20 mouse cellular contexts compared by ENCODE assay signal in the genomic region with DNA sequence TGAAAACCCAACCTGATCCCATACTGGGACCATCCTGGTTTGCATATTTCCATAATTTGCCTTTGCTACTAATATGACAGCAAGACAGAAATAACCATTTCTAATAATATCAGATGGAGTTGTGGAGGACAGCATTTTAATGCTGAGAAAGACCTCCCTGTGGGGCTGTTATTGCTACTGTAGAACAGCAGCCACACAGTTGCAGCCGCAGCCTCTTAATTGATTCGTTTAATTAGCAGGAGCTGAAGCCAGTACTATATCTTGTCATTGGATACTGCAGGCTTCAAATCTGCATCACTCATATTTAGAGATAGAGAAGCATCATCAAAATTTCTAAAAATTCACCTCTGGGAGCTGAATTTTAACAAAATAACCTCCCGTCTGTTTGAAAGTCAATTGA.
DNase-seq lines count a peak whose midpoint lies in the region; ATAC-seq and TF ChIP-seq lines count a peak whose summit lies in the region.
"Had no signal": no experiment of that assay in that cellular context is flagged by ENCODE, and none has a peak within 500 bp of the region (broad histone marks: within the 10 kb centered on the region; RNA-seq: fewer than 3 reads in every experiment).

No protein-coding gene starts in this region.

- no peak overlapping the region for H3K9ac ChIP-seq in hindbrain, embryonic 13.5 days
- H3K9ac ChIP-seq in hindbrain, embryonic 11.5 days (ENCODE audit: low read depth, low read length), result no peak overlapping the region
- no peak overlapping the region for H3K9ac ChIP-seq in midbrain, postnatal 0 days (replicated peaks; ENCODE audit: low read length, poor library complexity, severe bottlenecking)
- H3K9ac ChIP-seq in midbrain, embryonic 13.5 days (replicated peaks), result no peak overlapping the region
- H3K9ac ChIP-seq in neural tube, embryonic 14.5 days (replicated peaks; ENCODE audit: low read depth, low read length), result no peak overlapping the region
- H3K9ac ChIP-seq: forebrain, embryonic 13.5 days; intestine, embryonic 15.5 days had no signal

- no peak for DNase-seq in hindbrain, embryonic 11.5 days (ENCODE audit: low spot score)
- peak; percentile 39 for DNase-seq in midbrain, postnatal 0 days (ENCODE audit: low spot score)
- DNase-seq in heart, adult 9 months (ENCODE audit: low spot score in 2 of 2), result no peak
- DNase-seq: adrenal gland, adult 8-10 months; adrenal gland, postnatal 25 days; cerebellum, adult 18-20 months; cerebellum, adult 9-10 months; cerebellum, postnatal 14 days; gastrocnemius, postnatal 10 days; gastrocnemius, postnatal 36 days; heart, adult 2 months had no signal

- H3K4me2 ChIP-seq in hindbrain, embryonic 13.5 days, result no peak overlapping the region
- H3K4me2 ChIP-seq in hindbrain, embryonic 11.5 days (replicated peaks; ENCODE audit: low read depth, low read length), result no peak overlapping the region
- H3K4me2 ChIP-seq in midbrain, postnatal 0 days (ENCODE audit: low read depth, low read length, poor library complexity, severe bottlenecking), result no peak overlapping the region
- H3K4me2 ChIP-seq in midbrain, embryonic 13.5 days (replicated peaks), result no peak overlapping the region
- H3K4me2 ChIP-seq in neural tube, embryonic 14.5 days (ENCODE audit: low read depth, low read length), result no peak overlapping the region
- H3K4me2 ChIP-seq: forebrain, embryonic 13.5 days; heart, embryonic 11.5 days; intestine, embryonic 15.5 days had no signal

- H3K27me3 ChIP-seq in hindbrain, embryonic 13.5 days, result no peaks in the 10 kb centered on the region
- H3K27me3 ChIP-seq in hindbrain, embryonic 11.5 days (ENCODE audit: control insufficient read depth, insufficient read depth, low read length), result no peaks in the 10 kb centered on the region
- H3K27me3 ChIP-seq in midbrain, postnatal 0 days (ENCODE audit: insufficient read depth, low read length), result no peaks in the 10 kb centered on the region
- H3K27me3 ChIP-seq in midbrain, embryonic 13.5 days, result no peaks in the 10 kb centered on the region
- no peaks in the 10 kb centered on the region for H3K27me3 ChIP-seq in neural tube, embryonic 14.5 days (ENCODE audit: control insufficient read depth, insufficient read depth, low read length)
- H3K27me3 ChIP-seq: forebrain, embryonic 13.5 days; intestine, embryonic 15.5 days had no signal

- WGBS in hindbrain, embryonic 13.5 days, result 77% methylated on average over 3 of the region's 3 CpGs
- 87% methylated on average over 3 of the region's 3 CpGs for WGBS in hindbrain, embryonic 11.5 days
- WGBS in midbrain, postnatal 0 days, result 71% methylated on average over 3 of the region's 3 CpGs
- 91% methylated on average over 3 of the region's 3 CpGs for WGBS in midbrain, embryonic 13.5 days
- 43% methylated on average over 3 of the region's 3 CpGs for WGBS in neural tube, embryonic 14.5 days

- no peak for TF ChIP-seq CTCF in midbrain, postnatal 0 days (IDR thresholded peaks at IDR 0.05)

- H3K4me1 ChIP-seq in hindbrain, embryonic 13.5 days (replicated peaks), result 0 out of 2 replicates have a peak, but pooled peaks cover 4% of the 10 kb centered on the region
- no peaks in the 10 kb centered on the region for H3K4me1 ChIP-seq in hindbrain, embryonic 11.5 days (replicated peaks; ENCODE audit: control insufficient read depth, insufficient read depth, low read length)
- no peaks in the 10 kb centered on the region for H3K4me1 ChIP-seq in midbrain, postnatal 0 days (ENCODE audit: insufficient read depth, low read length)
- no peaks in the 10 kb centered on the region for H3K4me1 ChIP-seq in midbrain, embryonic 13.5 days (replicated peaks)
- no peaks in the 10 kb centered on the region for H3K4me1 ChIP-seq in neural tube, embryonic 14.5 days (ENCODE audit: control insufficient read depth, insufficient read depth, low read length)
- H3K4me1 ChIP-seq: forebrain, embryonic 10.5 days; forebrain, embryonic 13.5 days; intestine, embryonic 15.5 days had no signal

- no peak overlapping the region for H3K27ac ChIP-seq in hindbrain, embryonic 13.5 days
- no peak overlapping the region for H3K27ac ChIP-seq in hindbrain, embryonic 11.5 days (ENCODE audit: low read depth, low read length)
- no peak overlapping the region for H3K27ac ChIP-seq in midbrain, postnatal 0 days (ENCODE audit: low read depth, low read length)
- no peak overlapping the region for H3K27ac ChIP-seq in midbrain, embryonic 13.5 days
- no peak overlapping the region for H3K27ac ChIP-seq in neural tube, embryonic 14.5 days (ENCODE audit: low read depth, low read length)
- H3K27ac ChIP-seq: forebrain, embryonic 10.5 days; forebrain, embryonic 13.5 days; heart, adult 2 months; intestine, embryonic 15.5 days had no signal

- no peaks in the 10 kb centered on the region for H3K9me3 ChIP-seq in hindbrain, embryonic 13.5 days
- H3K9me3 ChIP-seq in hindbrain, embryonic 11.5 days (ENCODE audit: control insufficient read depth, low read length), result no peaks in the 10 kb centered on the region
- H3K9me3 ChIP-seq in midbrain, postnatal 0 days (ENCODE audit: low read length), result no peaks in the 10 kb centered on the region
- H3K9me3 ChIP-seq in midbrain, embryonic 13.5 days, result no peaks in the 10 kb centered on the region
- H3K9me3 ChIP-seq in neural tube, embryonic 14.5 days (ENCODE audit: control insufficient read depth, low read length), result no peaks in the 10 kb centered on the region
- H3K9me3 ChIP-seq: forebrain, embryonic 10.5 days; forebrain, embryonic 13.5 days; intestine, embryonic 15.5 days had no signal

- H3K36me3 ChIP-seq in hindbrain, embryonic 13.5 days, result no peaks in the 10 kb centered on the region
- no peaks in the 10 kb centered on the region for H3K36me3 ChIP-seq in hindbrain, embryonic 11.5 days (ENCODE audit: control insufficient read depth, insufficient read depth, low read length)
- H3K36me3 ChIP-seq in midbrain, postnatal 0 days (ENCODE audit: insufficient read depth, low read length), result no peaks in the 10 kb centered on the region
- no peaks in the 10 kb centered on the region for H3K36me3 ChIP-seq in midbrain, embryonic 13.5 days
- no peaks in the 10 kb centered on the region for H3K36me3 ChIP-seq in neural tube, embryonic 14.5 days (ENCODE audit: control insufficient read depth, insufficient read depth, low read length)
- H3K36me3 ChIP-seq: forebrain, embryonic 10.5 days; intestine, embryonic 15.5 days had no signal

- no peak overlapping the region for H3K4me3 ChIP-seq in hindbrain, embryonic 13.5 days
- no peak overlapping the region for H3K4me3 ChIP-seq in hindbrain, embryonic 11.5 days (ENCODE audit: low read depth, low read length)
- H3K4me3 ChIP-seq in midbrain, postnatal 0 days (ENCODE audit: low read depth, low read length), result no peak overlapping the region
- H3K4me3 ChIP-seq in midbrain, embryonic 13.5 days (replicated peaks), result no peak overlapping the region
- no peak overlapping the region for H3K4me3 ChIP-seq in neural tube, embryonic 14.5 days (ENCODE audit: low read depth, low read length)
- H3K4me3 ChIP-seq: forebrain, embryonic 10.5 days; forebrain, embryonic 13.5 days; heart, adult 2 months; intestine, embryonic 15.5 days had no signal

- peak; percentile 78; the same call in 1 of the 2 replicates for ATAC-seq in hindbrain, embryonic 13.5 days (ENCODE audit: low FRiP score)
- no peak for ATAC-seq in hindbrain, embryonic 11.5 days (ENCODE audit: low FRiP score)
- no peak for ATAC-seq in midbrain, postnatal 0 days (ENCODE audit: low FRiP score)
- ATAC-seq in midbrain, embryonic 13.5 days, result no peak
- ATAC-seq in neural tube, embryonic 14.5 days (ENCODE audit: low read depth), result peak; percentile 86; the same call in 1 of the 2 replicates
- ATAC-seq: activated CD4-positive, CD25-positive, alpha-beta regulatory T cell, adult 4 months; forebrain, embryonic 13.5 days; forebrain, embryonic 16.5 days; intestine, embryonic 15.5 days had no signal

Comparison
In these comparisons a context has a peak if more than half of its experiments do, and no peak if none do; other contexts are left out.
1. ATAC-seq: peak in hindbrain, embryonic 13.5 days (single experiment) and neural tube, embryonic 14.5 days (single experiment); none in hindbrain, embryonic 11.5 days (single experiment), midbrain, postnatal 0 days (single experiment) and midbrain, embryonic 13.5 days (single experiment).